Mouse (Mus musculus) embryonic facial prominence, embryonic 13.5 days (tissue): Measurements from ENCODE around the gene Srrt. TPM values are rescaled to one million over a fixed set of nuclear protein-coding genes. Genes with fewer than 3 reads are reported as not detected.

Source experiments
- ATAC-seq: fragments of 200-750 bp; cut with Nextera tagmentation; 2 replicates; pipeline ENCODE4 v1.8.0; 2017; ENCODE audit warnings: low read depth; ENCODE audit not compliant: insufficient number of reproducible peaks, insufficient read depth, low FRiP score, low TSS enrichment
- H3K27ac ChIP-seq: fragments of 300-500 bp; sonication (generic); 2 replicates; pipeline ENCODE4 v1.5.1; 2015; ENCODE audit warnings: moderate library complexity, mild to moderate bottlenecking, inconsistent platforms
- H3K27me3 ChIP-seq: fragments of 300-500 bp; sonication (generic); 2 replicates; pipeline ENCODE4 v1.6.1; 2015; ENCODE audit warnings: mild to moderate bottlenecking, inconsistent platforms
- H3K36me3 ChIP-seq: fragments of 300-500 bp; sonication (generic); 2 replicates; pipeline ENCODE4 v1.6.1; 2015; ENCODE audit warnings: mild to moderate bottlenecking, inconsistent platforms
- H3K4me1 ChIP-seq: fragments of 300-500 bp; sonication (generic); 2 replicates; pipeline ENCODE4 v1.6.1; 2015; ENCODE audit warnings: inconsistent platforms
- H3K4me2 ChIP-seq: fragments of 300-500 bp; sonication (generic); 2 replicates; pipeline ENCODE4 v1.6.1; 2015; ENCODE audit warnings: moderate library complexity, mild to moderate bottlenecking, inconsistent platforms
- H3K4me3 ChIP-seq: fragments of 300-500 bp; sonication (generic); 2 replicates; pipeline ENCODE4 v1.5.1; 2015; ENCODE audit warnings: mild to moderate bottlenecking, inconsistent platforms
- H3K9ac ChIP-seq: fragments of 300-500 bp; sonication (generic); 2 replicates; pipeline ENCODE4 v1.6.1; 2015; ENCODE audit warnings: mild to moderate bottlenecking, inconsistent platforms
- H3K9me3 ChIP-seq: fragments of 300-500 bp; sonication (generic); 2 replicates; pipeline ENCODE4 v1.6.1; 2016; ENCODE audit warnings: inconsistent platforms
- WGBS: fragments of 180-500 bp; shearing (Covaris S2); methylation state at CpG from one replicate; pipeline ENCODE4 v1.1.7; 2015; ENCODE audit warnings: mixed read lengths; 5-methylcytosine and 5-hydroxymethylcytosine counted together
- polyA plus RNA-seq: library from polyadenylated mRNA; unstranded; fragments of >200 nt; fragmentation: Nextera tagmentation; extraction: Ambion mirVana; gene quantifications from 2 replicates; pipeline ENCODE4 v1.2.1, GENCODE M21; 2015

Srrt gene
- polyA plus RNA-seq, 1 experiment from 2014 or later = 143 TPM

GRCm38 (mm10) chr5:137308356-137308755, 882 bp upstream of the Srrt start:
- Histone ChIP-seq H3K36me3 (peaks cover 62% of the 10 kb centered on the region), H3K27ac (peak overlapping the region; percentile 96), H3K9ac (peak overlapping the region; percentile 99), H3K4me2 (peak overlapping the region; percentile 73), H3K4me3 (peak overlapping the region; percentile 96), H3K9me3 (no peaks in the 10 kb centered on the region), H3K4me1 (peaks cover 56% of the 10 kb centered on the region), H3K27me3 (no peaks in the 10 kb centered on the region)
- ATAC-seq = no peak
- 91% methylated on average over 4 of the region's 4 CpGs for WGBS

- Histone ChIP-seq H3K4me1 (peaks cover 38% of the 10 kb centered on the region), H3K27me3 (no peaks in the 10 kb centered on the region), H3K9ac (peak overlapping the region; percentile 99), H3K4me2 (peak overlapping the region; percentile 73), H3K9me3 (no peaks in the 10 kb centered on the region), H3K36me3 (peaks cover 75% of the 10 kb centered on the region), H3K27ac (peak overlapping the region; percentile 96), H3K4me3 (peak overlapping the region; percentile 96)
- no peak for ATAC-seq
- 15% methylated on average over 12 of the region's 12 CpGs for WGBS
These were observed 952 bp downstream of the Srrt start for GRCm38 (mm10) chr5:137306439-137307005.

DNA sequence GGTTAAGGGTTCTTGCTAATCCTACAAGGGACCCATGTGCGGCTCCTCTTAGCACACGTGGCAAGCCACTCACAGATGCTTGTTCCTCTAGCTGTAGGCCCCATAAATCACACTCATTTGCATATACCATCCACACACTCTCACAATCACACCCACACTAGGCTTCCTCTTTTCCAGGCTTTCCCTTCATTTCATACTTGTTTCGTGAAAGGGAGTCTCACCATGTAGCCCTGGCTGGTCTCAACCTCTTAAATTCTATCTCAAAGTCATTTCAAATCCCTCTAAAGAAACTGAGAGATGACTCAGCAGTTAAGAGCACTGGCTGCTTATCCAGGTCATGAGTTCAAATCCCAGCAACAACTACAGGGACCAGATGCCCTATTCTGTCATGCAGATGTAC, 1.7 kb downstream of the Srrt start:
- ATAC-seq = no peak
- peaks cover 76% of the 10 kb centered on the region for H3K36me3 ChIP-seq

DNA sequence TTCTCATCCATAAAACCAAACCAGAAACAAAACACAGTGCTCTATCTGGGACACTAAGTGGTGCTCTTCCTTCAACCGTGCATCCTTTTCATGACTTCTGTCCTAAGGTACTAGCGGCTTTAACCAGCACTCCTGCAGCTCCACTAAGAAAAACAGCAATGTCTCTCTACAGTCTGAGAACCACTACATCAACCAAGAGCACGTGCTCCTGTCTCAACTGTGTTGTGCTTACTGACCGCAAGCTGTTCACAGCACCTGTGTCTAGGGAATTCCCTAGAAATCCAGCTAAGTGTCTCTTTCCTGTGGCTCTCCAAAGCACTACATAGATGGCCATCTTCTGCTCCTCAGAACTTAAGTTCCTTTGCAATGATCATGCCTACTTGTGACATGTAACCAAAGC, 2.7 kb downstream of the Srrt start:
- H3K9ac ChIP-seq = peak overlapping the region; percentile 99; the same call in 1 of the 2 replicates
- peak overlapping the region; percentile 73 for H3K4me2 ChIP-seq
- peak overlapping the region; percentile 96; the same call in 1 of the 2 replicates for H3K4me3 ChIP-seq
- H3K27me3 ChIP-seq = no peaks in the 10 kb centered on the region
- ATAC-seq = no peak
- H3K36me3 ChIP-seq = peaks cover 76% of the 10 kb centered on the region
- no peak overlapping the region for H3K27ac ChIP-seq
- H3K9me3 ChIP-seq = no peaks in the 10 kb centered on the region
- WGBS = 80% methylated on average over 4 of the region's 4 CpGs
- H3K4me1 ChIP-seq = peaks cover 34% of the 10 kb centered on the region

More for the DNA sequence above, 1.7 kb downstream of the Srrt start:
- H3K9me3 ChIP-seq = no peaks in the 10 kb centered on the region
- H3K9ac ChIP-seq = peak overlapping the region; percentile 99
- WGBS = 69% methylated on average over 3 of the region's 3 CpGs
- no peaks in the 10 kb centered on the region for H3K27me3 ChIP-seq
- peaks cover 34% of the 10 kb centered on the region for H3K4me1 ChIP-seq
- peak overlapping the region; percentile 96 for H3K4me3 ChIP-seq
- peak overlapping the region; percentile 73 for H3K4me2 ChIP-seq
- H3K27ac ChIP-seq = no peak overlapping the region; the same call in 1 of the 2 replicates

- Histone ChIP-seq H3K36me3 (peaks cover 76% of the 10 kb centered on the region), H3K9me3 (no peaks in the 10 kb centered on the region), H3K4me1 (peaks cover 34% of the 10 kb centered on the region), H3K9ac (no peak overlapping the region), H3K27me3 (no peaks in the 10 kb centered on the region), H3K4me3 (no peak overlapping the region), H3K4me2 (no peak overlapping the region), H3K27ac (peak overlapping the region; percentile 11; the same call in 1 of the 2 replicates)
- 86% methylated on average over 3 of the region's 3 CpGs for WGBS
- ATAC-seq = no peak
These were observed 3.3 kb downstream of the Srrt start for GRCm38 (mm10) chr5:137304165-137304564.

GRCm38 (mm10) chr5:137303609-137304008, 3.9 kb downstream of the Srrt start:
- peaks cover 76% of the 10 kb centered on the region for H3K36me3 ChIP-seq
- no peaks in the 10 kb centered on the region for H3K27me3 ChIP-seq
- no peaks in the 10 kb centered on the region for H3K9me3 ChIP-seq
- no peak for ATAC-seq
- H3K4me3 ChIP-seq = no peak overlapping the region
- no peak overlapping the region for H3K4me2 ChIP-seq
- 92% methylated on average over 4 of the region's 4 CpGs for WGBS
- H3K4me1 ChIP-seq = peaks cover 32% of the 10 kb centered on the region
- peak overlapping the region; percentile 11; the same call in 1 of the 2 replicates for H3K27ac ChIP-seq
- H3K9ac ChIP-seq = no peak overlapping the region

DNA sequence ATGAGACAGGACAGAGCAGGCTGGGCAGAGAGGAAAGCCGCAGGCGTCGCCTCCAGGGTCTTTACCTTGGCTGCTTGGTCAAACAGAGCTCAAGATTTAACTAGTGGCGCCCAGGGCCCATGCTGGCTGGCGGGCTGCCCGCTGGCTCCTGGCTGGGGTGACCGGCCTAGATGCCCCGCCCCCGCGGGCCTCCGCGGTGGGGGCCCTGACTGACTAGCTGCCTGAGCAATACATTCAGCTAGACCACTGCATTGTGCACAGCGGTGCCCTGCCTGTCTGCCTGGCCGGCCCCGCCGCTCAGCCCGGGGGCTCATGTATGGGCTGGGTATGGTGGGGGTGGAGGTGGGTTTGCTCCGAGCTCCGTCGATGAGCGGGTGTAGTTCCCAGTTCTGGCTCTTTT, 6.2 kb downstream of the Srrt start:
- H3K4me1 ChIP-seq = peaks cover 23% of the 10 kb centered on the region
- peaks cover 96% of the 10 kb centered on the region for H3K36me3 ChIP-seq
- ATAC-seq = no peak
- no peak overlapping the region for H3K4me3 ChIP-seq
- H3K27ac ChIP-seq = no peak overlapping the region
- WGBS = 86% methylated on average over 21 of the region's 21 CpGs
- no peak overlapping the region for H3K9ac ChIP-seq
- no peaks in the 10 kb centered on the region for H3K27me3 ChIP-seq
- no peak overlapping the region for H3K4me2 ChIP-seq
- no peaks in the 10 kb centered on the region for H3K9me3 ChIP-seq

DNA sequence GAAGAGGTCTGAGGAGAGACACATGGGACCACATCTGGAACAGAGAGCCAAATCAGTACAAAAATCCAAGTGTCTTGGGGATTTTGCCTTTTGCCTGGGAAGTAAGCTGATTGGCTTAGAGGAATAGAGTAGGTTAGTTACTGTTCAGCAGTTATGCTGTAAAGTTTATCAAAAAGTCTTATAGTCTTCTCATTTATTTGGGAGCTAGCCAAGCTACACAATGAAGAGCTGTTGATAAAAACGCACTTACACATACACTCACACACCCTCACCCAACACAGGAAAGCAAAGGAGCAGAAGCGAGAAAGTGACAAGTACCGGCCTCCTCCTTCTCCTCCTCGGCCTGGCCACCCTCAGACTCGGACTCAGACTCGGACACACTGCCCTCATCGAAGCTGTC, 8.2 kb downstream of the Srrt start:
- H3K4me3 ChIP-seq = no peak overlapping the region
- ATAC-seq = no peak
- 91% methylated on average over 7 of the region's 7 CpGs for WGBS
- H3K4me2 ChIP-seq = no peak overlapping the region
- no peak overlapping the region for H3K27ac ChIP-seq
- peaks cover 96% of the 10 kb centered on the region for H3K36me3 ChIP-seq
- H3K4me1 ChIP-seq = peaks cover 12% of the 10 kb centered on the region
- H3K27me3 ChIP-seq = no peaks in the 10 kb centered on the region
- no peaks in the 10 kb centered on the region for H3K9me3 ChIP-seq
- no peak overlapping the region for H3K9ac ChIP-seq

- no peak overlapping the region for H3K4me3 ChIP-seq
- H3K9ac ChIP-seq = no peak overlapping the region
- H3K27me3 ChIP-seq = peaks cover 12% of the 10 kb centered on the region
- no peak overlapping the region for H3K27ac ChIP-seq
- no peaks in the 10 kb centered on the region for H3K9me3 ChIP-seq
- peaks cover 20% of the 10 kb centered on the region for H3K4me1 ChIP-seq
- H3K4me2 ChIP-seq = no peak overlapping the region
- ATAC-seq = no peak
- 92% methylated on average over 14 of the region's 14 CpGs for WGBS
- H3K36me3 ChIP-seq = peaks cover 74% of the 10 kb centered on the region
These were observed 10.3 kb downstream of the Srrt start for GRCm38 (mm10) chr5:137297126-137297525.

DNA sequence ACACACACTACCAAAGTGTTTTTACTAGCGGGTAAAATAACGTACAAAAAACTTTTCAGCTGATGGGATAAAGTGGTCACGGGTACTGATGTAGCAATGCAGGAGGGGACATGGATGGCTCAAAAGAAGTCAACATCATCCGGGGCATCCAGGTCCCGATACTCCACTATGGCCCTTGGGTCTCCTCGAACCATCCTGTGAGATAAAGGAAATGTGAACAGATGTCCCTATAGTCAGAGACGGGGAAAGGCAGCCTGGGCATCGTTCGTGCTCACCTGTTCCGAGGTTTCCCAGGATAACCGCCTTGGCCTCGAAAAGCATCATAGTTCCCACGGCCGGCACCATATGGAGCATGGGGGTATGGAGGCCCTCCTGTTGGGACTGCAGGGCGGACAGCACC, 11.8 kb downstream of the Srrt start:
- H3K36me3 ChIP-seq = peaks cover 60% of the 10 kb centered on the region
- WGBS = 92% methylated on average over 15 of the region's 15 CpGs
- ATAC-seq = no peak

DNA sequence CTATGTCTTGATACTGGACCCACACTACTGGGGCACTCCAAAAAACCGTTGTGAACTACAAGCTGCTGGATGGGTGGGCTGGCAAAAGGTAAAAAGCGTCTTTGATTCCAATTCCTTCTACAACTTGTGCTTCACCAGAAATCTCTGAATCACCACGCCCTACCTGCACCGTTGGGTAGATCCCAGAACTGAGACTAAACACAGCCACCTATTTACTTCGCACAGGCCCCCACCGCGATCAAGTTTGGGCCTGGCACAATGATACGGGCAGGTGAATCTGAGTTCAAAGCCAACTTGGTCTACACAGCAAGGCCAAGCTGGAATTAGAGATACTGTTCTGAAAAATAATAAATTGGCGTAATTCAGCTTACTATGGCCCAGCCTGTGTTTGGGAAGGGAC, 12.2 kb downstream of the Srrt start:
- WGBS = 78% methylated on average over 9 of the region's 9 CpGs
- H3K36me3 ChIP-seq = peaks cover 56% of the 10 kb centered on the region

More for the DNA sequence above, 11.8 kb downstream of the Srrt start:
- Histone ChIP-seq H3K9ac (no peak overlapping the region; the same call in 1 of the 2 replicates), H3K27me3 (peaks cover 26% of the 10 kb centered on the region), H3K27ac (no peak overlapping the region), H3K4me1 (peaks cover 22% of the 10 kb centered on the region), H3K4me3 (no peak overlapping the region), H3K4me2 (no peak overlapping the region), H3K9me3 (no peaks in the 10 kb centered on the region)

DNA sequence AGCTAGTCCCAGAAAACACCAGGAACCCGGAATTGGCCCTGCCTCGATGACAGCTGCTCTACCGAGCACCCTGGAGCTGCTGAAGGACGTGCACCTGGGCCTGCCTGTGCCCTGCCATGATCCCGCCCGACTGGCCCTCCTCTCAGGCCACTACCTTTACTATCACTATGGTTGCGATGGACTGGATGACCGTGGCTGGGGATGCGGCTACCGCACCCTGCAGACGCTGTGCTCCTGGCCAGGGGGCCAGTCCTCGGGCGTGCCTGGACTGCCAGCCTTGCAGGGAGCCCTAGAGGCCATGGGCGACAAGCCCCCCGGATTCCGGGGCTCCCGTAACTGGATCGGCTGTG, 12.8 kb downstream of the Srrt start:
- peaks cover 36% of the 10 kb centered on the region for H3K27me3 ChIP-seq
- H3K4me2 ChIP-seq = peak overlapping the region; percentile 98
- H3K27ac ChIP-seq = peak overlapping the region; percentile 88
- peak overlapping the region; percentile 84 for H3K9ac ChIP-seq
- H3K9me3 ChIP-seq = no peaks in the 10 kb centered on the region
- H3K4me3 ChIP-seq = peak overlapping the region; percentile 61
- ATAC-seq = peak; percentile 29
- H3K36me3 ChIP-seq = peaks cover 50% of the 10 kb centered on the region
- peaks cover 26% of the 10 kb centered on the region for H3K4me1 ChIP-seq
- 7% methylated on average over 18 of the region's 18 CpGs for WGBS

More for the DNA sequence above, 12.2 kb downstream of the Srrt start:
- H3K9me3 ChIP-seq = no peaks in the 10 kb centered on the region
- no peak for ATAC-seq
- peak overlapping the region; percentile 88 for H3K27ac ChIP-seq
- H3K4me3 ChIP-seq = peak overlapping the region; percentile 61; the same call in 1 of the 2 replicates
- peak overlapping the region; percentile 84 for H3K9ac ChIP-seq
- peaks cover 30% of the 10 kb centered on the region for H3K27me3 ChIP-seq
- H3K4me2 ChIP-seq = peak overlapping the region; percentile 98
- peaks cover 23% of the 10 kb centered on the region for H3K4me1 ChIP-seq
